Mouse (Mus musculus) heart, postnatal 0 days (tissue): ENCODE measurements around the gene Frat2. TPM values are rescaled to one million over a fixed set of nuclear protein-coding genes. Genes with fewer than 3 reads are reported as not detected.

Source experiments
- ATAC-seq: fragments of 200-750 bp; cut with Nextera tagmentation; 2 replicates; pipeline ENCODE4 v1.8.0; 2017; ENCODE audit warnings: low read depth, moderate number of reproducible peaks, moderate library complexity; ENCODE audit not compliant: insufficient read depth
- DNase-seq: peaks from one replicate; pipeline ENCODE4 v3.0.0-alpha.2; 2016; ENCODE audit warnings: low spot score
- H3K27ac ChIP-seq: fragments of 300-500 bp; sonication (generic); 2 replicates; pipeline ENCODE4 v1.5.1; 2014; ENCODE audit warnings: low read depth, mild to moderate bottlenecking
- H3K27me3 ChIP-seq: fragments of 300-500 bp; sonication (generic); 2 replicates; pipeline ENCODE4 v1.6.1; 2014; ENCODE audit warnings: low read length, mixed read lengths; ENCODE audit not compliant: control insufficient read depth, insufficient read depth
- H3K36me3 ChIP-seq: fragments of 300-500 bp; sonication (generic); replicated peaks from 2 replicates; pipeline ENCODE4 v1.6.1; 2014; ENCODE audit warnings: low read length, mixed read lengths; ENCODE audit not compliant: control insufficient read depth, insufficient read depth
- H3K4me1 ChIP-seq: fragments of 300-500 bp; sonication (generic); 2 replicates; pipeline ENCODE4 v1.6.1; 2014; ENCODE audit warnings: antibody characterized with exemption; ENCODE audit not compliant: control insufficient read depth, insufficient read depth
- H3K4me2 ChIP-seq: fragments of 300-500 bp; sonication (generic); 2 replicates; pipeline ENCODE4 v1.6.1; 2014; ENCODE audit warnings: low read depth, mild to moderate bottlenecking, low read length, moderate library complexity
- H3K4me3 ChIP-seq: fragments of 300-500 bp; sonication (generic); 2 replicates; pipeline ENCODE4 v1.5.1; 2014; ENCODE audit warnings: low read depth, low read length
- H3K9ac ChIP-seq: fragments of 300-500 bp; sonication (generic); replicated peaks from 2 replicates; pipeline ENCODE4 v1.6.1; 2014; ENCODE audit warnings: low read depth, low read length, mixed read lengths
- H3K9me3 ChIP-seq: fragments of 300-500 bp; sonication (generic); replicated peaks from 2 replicates; pipeline ENCODE4 v1.6.1; 2016; ENCODE audit warnings: low read length; ENCODE audit not compliant: control insufficient read depth
- CTCF ChIP-seq: IDR thresholded peaks from 2 replicates; pipeline ENCODE4 v1.5.1; 2016; ENCODE audit warnings: antibody characterized with exemption, control low read depth, low read depth
- EP300 ChIP-seq: IDR thresholded peaks from 2 replicates; pipeline ENCODE4 v1.6.1; 2016; ENCODE audit warnings: antibody characterized with exemption, low read depth
- WGBS: fragments of 180-500 bp; shearing (Covaris S2); extraction: QIAGEN DNeasy Blood & Tissue Kit; methylation state at CpG from one replicate; pipeline ENCODE4 v1.1.7; 2014; 5-methylcytosine and 5-hydroxymethylcytosine counted together
- polyA plus RNA-seq: library from polyadenylated mRNA; unstranded; fragments of >200 nt; fragmentation: Nextera tagmentation; extraction: Ambion mirVana; gene quantifications from 2 replicates; pipeline ENCODE4 v1.2.1, GENCODE M21; 2015
- total RNA-seq: library from RNA; depleted of rRNA; stranded (reverse); fragments of >200 nt; gene quantifications from 2 replicates; pipeline ENCODE4 v1.2.3, GENCODE M21; 2014; ENCODE audit warnings: low replicate concordance

Gene Frat2
- total and polyA plus RNA-seq, 2 experiments from 2014 or later: 1.4 to 5.6 TPM

- H3K4me2 ChIP-seq: peak overlapping the region; percentile 100
- 25% methylated on average over 14 of the region's 14 CpGs for WGBS
These were observed 16.1 kb downstream of the Frat2 start for GRCm38 (mm10) chr19:41831718-41832391.

GRCm38 (mm10) chr19:41831101-41831570 lies 16.8 kb downstream of the Frat2 start:
- Histone ChIP-seq H3K27me3 (peaks cover 15% of the 10 kb centered on the region), H3K36me3 (no peaks in the 10 kb centered on the region), H3K4me3 (peak overlapping the region; percentile 79), H3K4me2 (peak overlapping the region; percentile 100), H3K9me3 (no peaks in the 10 kb centered on the region), H3K9ac (peak overlapping the region; percentile 78; the same call in 1 of the 2 replicates), H3K27ac (peak overlapping the region; percentile 86; the same call in 1 of the 2 replicates), H3K4me1 (peaks cover 17% of the 10 kb centered on the region; the same call in 1 of the 2 replicates)
- ATAC-seq: no peak
- 2% methylated on average over 19 of the region's 19 CpGs for WGBS
- no peak for TF ChIP-seq EP300
- no peak for TF ChIP-seq CTCF
- DNase-seq: no peak

More at GRCm38 (mm10) chr19:41831718-41832391, 16.1 kb downstream of the Frat2 start:
- TF ChIP-seq CTCF (no peak; the same call in 1 of the 2 replicates), EP300 (no peak)
- H3K4me3 ChIP-seq: peak overlapping the region; percentile 79; the same call in 1 of the 2 replicates
- H3K4me1 ChIP-seq: peaks cover 19% of the 10 kb centered on the region; the same call in 1 of the 2 replicates
- DNase-seq: no peak
- no peak overlapping the region for H3K27ac ChIP-seq
- no peaks in the 10 kb centered on the region for H3K9me3 ChIP-seq
- peaks cover 15% of the 10 kb centered on the region for H3K27me3 ChIP-seq
- ATAC-seq: no peak
- H3K9ac ChIP-seq: no peak overlapping the region
- no peaks in the 10 kb centered on the region for H3K36me3 ChIP-seq

DNA sequence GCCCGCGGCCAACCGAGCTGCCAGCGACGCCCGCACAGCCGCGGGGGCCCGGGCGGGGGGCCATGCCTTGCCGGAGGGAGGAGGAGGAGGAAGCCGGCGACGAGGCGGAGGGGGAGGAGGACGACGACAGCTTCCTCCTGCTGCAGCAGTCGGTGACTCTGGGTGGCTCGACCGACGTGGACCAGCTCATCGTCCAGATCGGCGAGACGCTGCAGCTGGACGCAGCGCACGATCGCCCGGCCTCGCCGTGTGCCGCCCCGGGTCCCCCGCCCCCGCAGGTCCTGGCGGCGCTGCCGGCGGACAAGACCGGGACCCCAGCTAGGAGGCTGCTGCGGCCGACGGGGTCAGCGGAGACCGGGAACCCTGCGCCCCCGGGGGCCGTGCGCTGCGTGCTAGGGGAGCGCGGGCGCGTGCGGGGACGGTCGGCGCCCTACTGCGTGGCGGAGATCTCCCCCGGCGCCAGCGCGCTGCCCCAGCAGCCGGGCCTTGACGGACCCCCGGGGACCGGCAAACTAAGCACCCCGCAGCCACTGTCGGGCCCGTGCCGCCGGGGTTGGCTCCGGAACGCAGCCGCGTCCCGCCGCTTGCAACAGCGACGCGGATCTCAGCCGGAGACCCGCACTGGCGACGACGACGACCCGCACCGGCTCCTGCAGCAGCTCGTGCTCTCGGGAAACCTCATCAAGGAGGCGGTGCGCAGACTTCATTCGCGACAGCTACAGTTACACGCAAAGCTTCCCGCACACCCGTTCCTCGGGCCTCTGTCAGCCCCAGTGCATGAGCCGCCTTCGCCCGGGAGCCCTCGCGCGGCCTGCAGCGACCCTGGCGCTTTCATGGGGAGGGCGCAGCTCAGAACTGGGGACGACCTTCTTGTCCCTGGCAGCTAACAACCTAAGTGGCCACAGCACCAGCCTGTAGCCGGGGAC lies 17.6 kb downstream of the Frat2 start:
- Histone ChIP-seq H3K9ac (peak overlapping the region; percentile 78), H3K4me3 (peak overlapping the region; percentile 79), H3K4me1 (peaks cover 10% of the 10 kb centered on the region; the same call in 1 of the 2 replicates), H3K27me3 (peaks cover 15% of the 10 kb centered on the region), H3K27ac (peak overlapping the region; percentile 86), H3K9me3 (no peaks in the 10 kb centered on the region), H3K4me2 (peak overlapping the region; percentile 100), H3K36me3 (no peaks in the 10 kb centered on the region)
- DNase-seq: no peak
- peak; percentile 68 for ATAC-seq
- TF ChIP-seq EP300 (no peak), CTCF (no peak)
- WGBS: under 1% methylated on average over 85 of the region's 112 CpGs

GRCm38 (mm10) chr19:41829381-41830105 lies 18.4 kb downstream of the Frat2 start, which contains the start of gene Frat1:
Gene Frat1 (plus strand): TSS chr19:41829970.
- under 1% methylated on average over 27 of the region's 39 CpGs for WGBS
- peak; percentile 58; the same call in 1 of the 2 replicates for TF ChIP-seq EP300
- no peak for TF ChIP-seq CTCF
- H3K27ac ChIP-seq: peak within 1 kb of the TSS; percentile 86
- H3K9ac ChIP-seq: peak within 1 kb of the TSS; percentile 78
- peak within 1 kb of the TSS; percentile 79 for H3K4me3 ChIP-seq
- no peaks in the 10 kb centered on the region for H3K36me3 ChIP-seq
- no peaks in the 10 kb centered on the region for H3K9me3 ChIP-seq
- ATAC-seq (peak; percentile 89), DNase-seq (peak; percentile 94)
- H3K4me1 ChIP-seq: peaks cover 10% of the 10 kb centered on the region; the same call in 1 of the 2 replicates
- peaks cover 15% of the 10 kb centered on the region for H3K27me3 ChIP-seq
- H3K4me2 ChIP-seq: peak within 1 kb of the TSS; percentile 100

- H3K27me3 ChIP-seq: peaks cover 15% of the 10 kb centered on the region
- DNase-seq (no peak), ATAC-seq (no peak)
- no peak overlapping the region for H3K9ac ChIP-seq
- no peak for TF ChIP-seq EP300
- no peak for TF ChIP-seq CTCF
- no peaks in the 10 kb centered on the region for H3K9me3 ChIP-seq
- H3K4me1 ChIP-seq: peaks cover 10% of the 10 kb centered on the region; the same call in 1 of the 2 replicates
- H3K27ac ChIP-seq: no peak overlapping the region
- no peaks in the 10 kb centered on the region for H3K36me3 ChIP-seq
- H3K4me3 ChIP-seq: peak overlapping the region; percentile 79
- 77% methylated on average over 3 of the region's 3 CpGs for WGBS
- H3K4me2 ChIP-seq: peak overlapping the region; percentile 100
These were observed 19.0 kb downstream of the Frat2 start for GRCm38 (mm10) chr19:41828941-41829340.
